In genomic region chr12:8640711-8641424, GRCm38 (mm10) we compare ENCODE assay signal across 1 mouse cellular context.
A peak's percentile ranks its signal among the peaks of the same experiment; 100 is the strongest.
TF ChIP-seq lines count a peak whose summit lies in the region.

No protein-coding gene starts in this region.

TF ChIP-seq in MEL, 35 proteins besides CTCF, POLR2A, EP300 and RAD21 (continued from another document):
- TF ChIP-seq NRF1 (IDR thresholded peaks at IDR 0.05; ENCODE audit: insufficient read depth, low read depth, low read length, poor library complexity, severe bottlenecking) (peak; percentile 55; the same call in 1 of the 2 replicates), ELF1 (IDR thresholded peaks at IDR 0.05; ENCODE audit: low read depth, low read length) (peak; percentile 85), HCFC1 (IDR thresholded peaks at IDR 0.05; ENCODE audit: low read depth, low read length) (peak; percentile 96), E2F4 (IDR thresholded peaks at IDR 0.05; ENCODE audit: borderline replicate concordance, low read depth, low read length) (peak; percentile 90; the same call in 1 of the 2 replicates), GATA1 (IDR thresholded peaks at IDR 0.05; ENCODE audit: low read depth, low read length) (no peak), SMC3 (IDR thresholded peaks at IDR 0.05; ENCODE audit: low read depth, low read length) (no peak), ZMIZ1 (IDR thresholded peaks at IDR 0.05; ENCODE audit: low read depth, low read length) (no peak), MAFK (IDR thresholded peaks at IDR 0.05; ENCODE audit: borderline replicate concordance, low read depth, low read length) (no peak), MAX (IDR thresholded peaks at IDR 0.05; ENCODE audit: low read length) (no peak), UBTF (IDR thresholded peaks at IDR 0.05; ENCODE audit: borderline replicate concordance, insufficient read depth, low read depth, low read length) (no peak), MYB (IDR thresholded peaks at IDR 0.05; ENCODE audit: low read depth, low read length) (no peak)
